Mouse (Mus musculus) spleen, adult 2 months (tissue): Measurements from ENCODE around the gene Ttc9b.

ENCODE experiments used
- CTCF ChIP-seq: fragments of 200-500 bp; IDR thresholded peaks from 2 replicates; pipeline ENCODE4 v1.5.1; 2011; ENCODE audit warnings: mild to moderate bottlenecking, inconsistent platforms; ENCODE audit not compliant: insufficient read depth, insufficient read length, insufficient replicate concordance; ENCODE audit errors: extremely low read depth
- POLR2A ChIP-seq: fragments of 200-500 bp; IDR thresholded peaks from 2 replicates; pipeline ENCODE4 v1.6.1; 2011; ENCODE audit warnings: low read depth, low read length, inconsistent platforms

DNA sequence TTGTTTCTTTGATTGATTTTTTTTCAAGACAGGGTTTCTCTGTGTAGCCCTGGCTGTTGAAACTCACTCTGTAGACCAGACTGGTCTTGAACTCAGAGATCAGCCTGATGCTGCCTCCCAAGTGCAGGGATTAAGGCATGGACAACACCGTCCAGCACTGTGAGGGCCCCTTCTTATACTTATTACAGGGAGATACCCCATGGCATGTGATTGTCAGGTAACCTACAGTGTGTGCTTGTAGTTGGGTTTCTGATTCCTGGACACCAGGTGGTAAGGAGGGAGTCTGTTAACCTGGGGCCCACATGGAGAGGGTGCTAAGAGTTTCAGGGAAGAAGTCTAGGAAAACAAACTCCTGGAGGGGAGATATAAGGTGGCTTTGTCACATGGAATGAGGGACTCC is 33.3 kb downstream of the Ttc9b start:
- no peak for TF ChIP-seq CTCF
- TF ChIP-seq POLR2A: no peak
